Mouse (Mus musculus) CH12.LX (cell line): ENCODE data around the gene Gmfg. TPM values are rescaled to one million over a fixed set of nuclear protein-coding genes. Genes with fewer than 3 reads are reported as not detected.

Experiments
- DNase-seq: peaks from one replicate; pipeline ENCODE4 v3.0.0-alpha.2; 2013; ENCODE audit errors: extremely low read depth
- H3K27ac ChIP-seq: 2 replicates; pipeline ENCODE4 v1.5.1; 2012; ENCODE audit warnings: low read depth, mild to moderate bottlenecking, control low read depth, moderate library complexity; ENCODE audit not compliant: insufficient read depth
- H3K27me3 ChIP-seq: replicated peaks from 2 replicates; pipeline ENCODE3; 2012; ENCODE audit warnings: inconsistent platforms
- H3K36me3 ChIP-seq, 2 experiments: replicated peaks in 1 of 2; 2 replicates each; pipeline versions ENCODE3 to v1.6.1; 2012; ENCODE audit warnings: inconsistent platforms in 1 of 2, low read length in 1 of 2, mild to moderate bottlenecking in 1 of 2, mixed read lengths in 1 of 2, moderate library complexity in 1 of 2; ENCODE audit not compliant: control insufficient read depth in 1 of 2, insufficient read depth in 1 of 2
- H3K4me1 ChIP-seq, 2 experiments: 2 replicates each; pipeline ENCODE4 v1.6.1; 2012; ENCODE audit warnings: inconsistent platforms in 1 of 2, moderate library complexity in 1 of 2; ENCODE audit not compliant: insufficient read depth in 2 of 2, control insufficient read depth in 1 of 2
- H3K4me2 ChIP-seq: 2 replicates; pipeline ENCODE4 v1.6.1; 2012; ENCODE audit warnings: low read depth, mild to moderate bottlenecking, control low read depth; ENCODE audit not compliant: poor library complexity, insufficient read depth, severe bottlenecking
- H3K4me3 ChIP-seq, 3 experiments: fragments of 150-350 bp in 1 of 3; sonication (generic) in 1 of 3; replicated peaks in 1 of 3; 2 replicates each; pipeline versions ENCODE3 to v1.5.1; 2011 to 2012; ENCODE audit warnings: low read depth in 2 of 3, low read length in 2 of 3, mild to moderate bottlenecking in 2 of 3, moderate library complexity in 2 of 3, control low read depth in 1 of 3, improper control_type of control experiment in 1 of 3, inconsistent platforms in 1 of 3, mixed read lengths in 1 of 3; ENCODE audit not compliant: poor library complexity in 1 of 3
- H3K79me2 ChIP-seq: replicated peaks from 2 replicates; pipeline ENCODE4 v1.6.1; 2012; ENCODE audit warnings: mild to moderate bottlenecking, moderate library complexity; ENCODE audit not compliant: control insufficient read depth, poor library complexity, insufficient read depth, severe bottlenecking; ENCODE audit errors: extremely low read depth
- H3K9ac ChIP-seq: 2 replicates; pipeline ENCODE4 v1.6.1; 2012; ENCODE audit warnings: low read depth, mild to moderate bottlenecking, control low read depth, moderate library complexity; ENCODE audit not compliant: insufficient read depth
- H3K9me3 ChIP-seq: replicated peaks from 2 replicates; pipeline ENCODE3; 2012; ENCODE audit warnings: low read length, inconsistent platforms, mixed read lengths
- BHLHE40 ChIP-seq: IDR thresholded peaks from 2 replicates; pipeline ENCODE4 v1.6.1; 2011; ENCODE audit warnings: mild to moderate bottlenecking, low read depth, low read length, improper control_type of control experiment
- CHD2 ChIP-seq: IDR thresholded peaks from 2 replicates; pipeline ENCODE4 v1.6.1; 2011; ENCODE audit warnings: low read length, improper control_type of control experiment
- ELF1 ChIP-seq: IDR thresholded peaks from 2 replicates; pipeline ENCODE4 v1.6.1; 2014; ENCODE audit warnings: low read depth, mild to moderate bottlenecking, inconsistent platforms, low read length, improper control_type of control experiment
- EP300 ChIP-seq: IDR thresholded peaks from 2 replicates; pipeline ENCODE4 v1.6.1; 2011; ENCODE audit warnings: low read length, improper control_type of control experiment
- ETS1 ChIP-seq: conservative IDR thresholded peaks from 2 replicates; pipeline ENCODE4 v1.6.1; 2012; ENCODE audit warnings: low read depth, mild to moderate bottlenecking, inconsistent platforms, low read length, improper control_type of control experiment, moderate library complexity
- GABPA ChIP-seq: IDR thresholded peaks from 2 replicates; pipeline ENCODE4 v1.6.1; 2012; ENCODE audit warnings: low read depth, low read length, improper control_type of control experiment, inconsistent platforms; ENCODE audit not compliant: insufficient replicate concordance
- HCFC1 ChIP-seq: IDR thresholded peaks from 2 replicates; pipeline ENCODE4 v1.6.1; 2012; ENCODE audit warnings: low read depth, mild to moderate bottlenecking, inconsistent platforms, low read length, improper control_type of control experiment
- IRF4 ChIP-seq: IDR thresholded peaks from 2 replicates; pipeline ENCODE4 v1.6.1; 2014; ENCODE audit warnings: low read depth, mild to moderate bottlenecking, inconsistent platforms, low read length, improper control_type of control experiment
- JUN ChIP-seq: IDR thresholded peaks from 2 replicates; pipeline ENCODE4 v1.6.1; 2011; ENCODE audit warnings: low read depth, mild to moderate bottlenecking, low read length, improper control_type of control experiment, moderate library complexity; ENCODE audit not compliant: insufficient read depth
- JUND ChIP-seq: conservative IDR thresholded peaks from 2 replicates; pipeline ENCODE4 v1.6.1; 2011; ENCODE audit warnings: low read depth, low read length, improper control_type of control experiment
- MAFK ChIP-seq: IDR thresholded peaks from 2 replicates; pipeline ENCODE4 v1.6.1; 2011; ENCODE audit warnings: low read length, improper control_type of control experiment; ENCODE audit not compliant: insufficient replicate concordance
- MAX ChIP-seq: IDR thresholded peaks from 2 replicates; pipeline ENCODE4 v1.6.1; 2011; ENCODE audit warnings: low read length, improper control_type of control experiment
- MAZ ChIP-seq: IDR thresholded peaks from 2 replicates; pipeline ENCODE4 v1.6.1; 2012; ENCODE audit warnings: low read depth, mild to moderate bottlenecking, inconsistent platforms, low read length, improper control_type of control experiment, moderate library complexity
- MEF2A ChIP-seq: IDR thresholded peaks from 2 replicates; pipeline ENCODE4 v1.6.1; 2014; ENCODE audit warnings: low read depth, mild to moderate bottlenecking, inconsistent platforms, low read length, improper control_type of control experiment, borderline replicate concordance
- MXI1 ChIP-seq: IDR thresholded peaks from 2 replicates; pipeline ENCODE4 v1.6.1; 2011; ENCODE audit warnings: mild to moderate bottlenecking, low read depth, low read length, improper control_type of control experiment
- NRF1 ChIP-seq: IDR thresholded peaks from 2 replicates; pipeline ENCODE4 v1.6.1; 2014; ENCODE audit warnings: low read depth, mild to moderate bottlenecking, inconsistent platforms, low read length, improper control_type of control experiment, moderate library complexity
- PAX5 ChIP-seq: IDR thresholded peaks from 2 replicates; pipeline ENCODE4 v1.6.1; 2012; ENCODE audit warnings: low read length, inconsistent platforms, mixed read lengths
- POLR2A ChIP-seq: IDR thresholded peaks from 2 replicates; pipeline ENCODE4 v1.6.1; 2011; ENCODE audit warnings: low read depth, mild to moderate bottlenecking, improper control_type of control experiment, low read length
- RAD21 ChIP-seq: IDR thresholded peaks from 2 replicates; pipeline ENCODE4 v1.6.1; 2011; ENCODE audit warnings: low read depth, mild to moderate bottlenecking, low read length, improper control_type of control experiment, moderate library complexity
- SIN3A ChIP-seq: IDR thresholded peaks from 2 replicates; pipeline ENCODE4 v1.6.1; 2012; ENCODE audit warnings: low read length, improper control_type of control experiment, inconsistent platforms
- TBP ChIP-seq: conservative IDR thresholded peaks from 2 replicates; pipeline ENCODE4 v1.6.1; 2011; ENCODE audit warnings: low read depth, low read length, improper control_type of control experiment
- TCF12 ChIP-seq: IDR thresholded peaks from 2 replicates; pipeline ENCODE4 v1.6.1; 2014; ENCODE audit warnings: low read depth, mild to moderate bottlenecking, inconsistent platforms, low read length, improper control_type of control experiment
- UBTF ChIP-seq: IDR thresholded peaks from 2 replicates; pipeline ENCODE4 v1.6.1; 2012; ENCODE audit warnings: low read depth, mild to moderate bottlenecking, inconsistent platforms, low read length, improper control_type of control experiment, moderate library complexity
- USF2 ChIP-seq: conservative IDR thresholded peaks from 2 replicates; pipeline ENCODE4 v1.6.1; 2011; ENCODE audit warnings: low read depth, low read length, improper control_type of control experiment
- ZKSCAN1 ChIP-seq: IDR thresholded peaks from 2 replicates; pipeline ENCODE4 v1.6.1; 2012; ENCODE audit warnings: low read depth, inconsistent platforms, low read length, improper control_type of control experiment, borderline replicate concordance
- dilution Hi-C: fragments of 300-500 bp; cut with MboI; formaldehyde crosslinking; loops from 2 replicates; pipeline ENCODE4 v1.14.3; 2020; ENCODE audit warnings: low sequenced_read_pairs; ENCODE audit not compliant: extremely low pct_unique_long_range_greater_than_20kb, extremely low pct_ligation_motif_present
- in situ Hi-C: fragments of 300-500 bp; cut with MboI; formaldehyde crosslinking; loops from 3 replicates; pipeline ENCODE4 v1.14.3; 2019; ENCODE audit warnings: low sequenced_read_pairs, low pct_ligation_motif_present, low pct_unique_long_range_greater_than_20kb, mixed read lengths
- polyA plus RNA-seq: library from polyadenylated mRNA; unstranded; fragments of >175 nt; gene quantifications from 2 replicates; pipeline ENCODE4 v1.2.1, GENCODE M21; 2012; ENCODE audit warnings: low read depth; ENCODE audit not compliant: insufficient read length
- total RNA-seq, 2 experiments: library from RNA; depleted of rRNA; stranded (reverse); fragments of 300-350 nt in 1 of 2; fragments of >200 nt in 1 of 2; gene quantifications; 2 replicates each; pipeline ENCODE4 v1.2.3; 2012 to 2014

The Gmfg gene
- total and polyA plus RNA-seq, 3 experiments, result 45.1 to 87.9 (median 52.3) TPM

DNA sequence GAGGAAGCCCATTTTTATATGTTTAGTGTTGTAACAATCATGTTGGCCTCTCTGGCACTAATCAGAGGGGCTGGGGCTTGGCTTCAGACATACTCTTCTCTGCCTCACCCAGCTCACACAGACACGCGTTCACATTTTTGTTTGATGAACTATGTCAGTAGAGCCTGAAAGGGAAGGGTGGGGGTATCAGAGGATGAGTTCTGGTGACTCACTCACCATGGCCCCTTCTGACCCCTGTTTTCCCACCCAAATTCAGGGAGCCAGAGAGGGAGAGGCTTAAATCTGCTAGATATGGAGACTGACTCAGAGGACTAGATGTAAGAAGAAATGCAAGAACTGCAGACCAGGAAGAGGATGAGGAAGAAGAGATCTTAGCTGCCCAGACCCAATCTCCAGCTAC lies 17.8 kb upstream of the Gmfg start:
- dilution Hi-C loops (no loop called here), in situ Hi-C loops (no loop called here)
- TF ChIP-seq TBP (no peak), PAX5 (no peak)
- TF ChIP-seq, all 38 proteins: peak for 0

DNA sequence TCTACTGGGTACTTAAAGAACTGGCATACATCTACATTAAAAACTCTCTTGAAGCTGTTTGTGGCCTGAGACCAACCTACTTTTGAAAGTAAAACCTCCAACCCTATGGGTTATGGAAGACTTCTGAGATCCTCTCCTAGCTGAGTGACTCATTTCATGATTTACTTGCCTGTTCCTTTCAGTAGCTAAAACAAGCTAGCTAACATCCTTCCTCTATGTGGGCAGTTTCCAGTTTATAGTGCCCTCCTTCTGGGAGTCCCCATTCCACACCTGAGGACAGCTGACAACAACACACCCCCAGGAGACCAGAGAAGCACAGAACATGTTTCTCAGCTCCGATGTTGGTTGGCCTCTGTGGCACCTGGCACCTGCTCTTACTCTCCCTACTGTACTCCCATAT lies 14.2 kb upstream of the Gmfg start:
- in situ Hi-C loops, result no loop called here
- H3K27ac ChIP-seq, result peak overlapping the region; percentile 66
- peaks cover 16% of the 10 kb centered on the region for H3K79me2 ChIP-seq
- peak; percentile 28 for DNase-seq
- H3K4me1 ChIP-seq, result peaks cover 13 to 35% of the 10 kb centered on the region in 2 experiments
- TF ChIP-seq MAZ (peak; percentile 44; the same call in 1 of the 2 replicates), MEF2A (peak; percentile 48; the same call in 1 of the 2 replicates), USF2 (no peak), EP300 (peak; percentile 77), CHD2 (0 out of 2 replicates have a peak, but pooled peaks have one; percentile 43), GABPA (no peak), HCFC1 (no peak; the same call in 1 of the 2 replicates), TCF12 (peak; percentile 20; the same call in 1 of the 2 replicates), SIN3A (0 out of 2 replicates have a peak, but pooled peaks have one; percentile 72), BHLHE40 (peak; percentile 18; the same call in 1 of the 2 replicates), ZKSCAN1 (no peak), JUN (peak; percentile 61; the same call in 1 of the 2 replicates), MAX (0 out of 2 replicates have a peak, but pooled peaks have one; percentile 11), NRF1 (no peak), ETS1 (peak; percentile 68), MXI1 (0 out of 2 replicates have a peak, but pooled peaks have one; percentile 32), RAD21 (peak; percentile 12), IRF4 (peak; percentile 86), TBP (no peak), POLR2A (no peak), MAFK (peak; percentile 43; the same call in 1 of the 2 replicates), ELF1 (no peak), JUND (peak; percentile 84), UBTF (no peak)
- H3K36me3 ChIP-seq, result peaks cover 45 to 76% of the 10 kb centered on the region in 2 experiments
- no peak overlapping the region for H3K9ac ChIP-seq
- H3K4me2 ChIP-seq, result no peak overlapping the region
- H3K9me3 ChIP-seq, result peaks cover 1% of the 10 kb centered on the region
- H3K27me3 ChIP-seq, result no peaks in the 10 kb centered on the region
- dilution Hi-C loops, result no loop called here
- peak overlapping the region in 1 of 3 experiments; percentile 42 for H3K4me3 ChIP-seq

More for the DNA sequence above, 17.8 kb upstream of the Gmfg start:
- H3K27me3 ChIP-seq, result no peaks in the 10 kb centered on the region
- H3K4me3 ChIP-seq, result no peak overlapping the region
- H3K36me3 ChIP-seq, result peaks cover 53 to 97% of the 10 kb centered on the region in 2 experiments
- H3K4me1 ChIP-seq, result peaks cover 13 to 19% of the 10 kb centered on the region in 2 experiments
- no peak for DNase-seq
- no peak overlapping the region for H3K27ac ChIP-seq
- peaks cover 2% of the 10 kb centered on the region; the same call in 1 of the 2 replicates for H3K79me2 ChIP-seq
- no peak overlapping the region for H3K4me2 ChIP-seq
- H3K9ac ChIP-seq, result no peak overlapping the region
- peaks cover 4% of the 10 kb centered on the region for H3K9me3 ChIP-seq
